Mouse (Mus musculus) MEL (cell line): ENCODE measurements at regions not wholly inside any gene's neighbourhood (a gene's known extent, or its start where the extent isn't known, plus 50 kb on each side); places are given as distances from the start of the nearest gene placed in this dataset.

ENCODE experiments used
- DNase-seq: peaks from one replicate; pipeline ENCODE4 v3.0.0; 2011; ENCODE audit warnings: low read depth, low spot score
- H3K27ac ChIP-seq: 2 replicates; pipeline ENCODE4 v1.5.1; 2012; ENCODE audit warnings: low read depth, mild to moderate bottlenecking, control low read depth, low read length, moderate library complexity; ENCODE audit not compliant: control insufficient read depth
- H3K27me3 ChIP-seq, 2 experiments: fragments of 150-350 bp in 1 of 2; sonication (generic) in 1 of 2; 2 replicates each; pipeline ENCODE4 v1.6.1; 2012; ENCODE audit warnings: low read length in 2 of 2, mild to moderate bottlenecking in 2 of 2, improper control_type of control experiment in 1 of 2, moderate library complexity in 1 of 2; ENCODE audit not compliant: insufficient read depth in 2 of 2, control insufficient read depth in 1 of 2
- H3K36me3 ChIP-seq, 2 experiments: 2 replicates each; pipeline ENCODE4 v1.6.1; 2012 to 2014; ENCODE audit warnings: low read length in 2 of 2, improper control_type of control experiment in 1 of 2, inconsistent platforms in 1 of 2, mild to moderate bottlenecking in 1 of 2; ENCODE audit not compliant: insufficient read depth in 2 of 2, control insufficient read depth in 1 of 2
- H3K4me1 ChIP-seq, 2 experiments: fragments of 150-350 bp in 1 of 2; sonication (generic) in 1 of 2; 2 replicates each; pipeline ENCODE4 v1.6.1; 2012; ENCODE audit warnings: low read length in 2 of 2, improper control_type of control experiment in 1 of 2, mild to moderate bottlenecking in 1 of 2; ENCODE audit not compliant: insufficient read depth in 2 of 2, control insufficient read depth in 1 of 2
- H3K4me3 ChIP-seq, 2 experiments: fragments of 150-350 bp in 1 of 2; sonication (generic) in 1 of 2; 2 replicates each; pipeline ENCODE4 v1.5.1; 2012; ENCODE audit warnings: low read depth in 2 of 2, low read length in 2 of 2, mild to moderate bottlenecking in 2 of 2, moderate library complexity in 2 of 2, control low read depth in 1 of 2, improper control_type of control experiment in 1 of 2; ENCODE audit not compliant: control insufficient read depth in 1 of 2, insufficient read depth in 1 of 2
- H3K79me2 ChIP-seq: 2 replicates; pipeline ENCODE4 v1.6.1; 2012; ENCODE audit warnings: mild to moderate bottlenecking, low read length, moderate library complexity; ENCODE audit not compliant: control insufficient read depth, poor library complexity, insufficient read depth
- H3K9ac ChIP-seq: 2 replicates; pipeline ENCODE4 v1.6.1; 2012; ENCODE audit warnings: low read depth, mild to moderate bottlenecking, control low read depth, low read length, moderate library complexity; ENCODE audit not compliant: control insufficient read depth, poor library complexity, severe bottlenecking
- H3K9me3 ChIP-seq: fragments of 150-350 bp; sonication (generic); replicated peaks from 2 replicates; pipeline ENCODE4 v1.6.1; 2012; ENCODE audit warnings: mild to moderate bottlenecking, low read length, improper control_type of control experiment, moderate library complexity; ENCODE audit not compliant: insufficient read depth
- BHLHE40 ChIP-seq: IDR thresholded peaks from 2 replicates; pipeline ENCODE4 v1.6.1; 2012; ENCODE audit warnings: low read depth, mild to moderate bottlenecking, inconsistent platforms, low read length, improper control_type of control experiment, borderline replicate concordance
- CHD2 ChIP-seq: IDR thresholded peaks from 2 replicates; pipeline ENCODE4 v1.6.1; 2011; ENCODE audit warnings: low read length, improper control_type of control experiment
- CTCF ChIP-seq, 3 experiments: IDR thresholded peaks in 2 of 3; conservative IDR thresholded peaks in 1 of 3; 2 replicates each; pipeline ENCODE4 v1.5.1; 2011 to 2012; ENCODE audit warnings: low read length in 3 of 3, low read depth in 2 of 3, mild to moderate bottlenecking in 2 of 3, improper control_type of control experiment in 1 of 3, inconsistent platforms in 1 of 3, mixed read lengths in 1 of 3, moderate library complexity in 1 of 3; ENCODE audit not compliant: control insufficient read depth in 1 of 3, insufficient read depth in 1 of 3, poor library complexity in 1 of 3, severe bottlenecking in 1 of 3
- E2F4 ChIP-seq: IDR thresholded peaks from 2 replicates; pipeline ENCODE4 v1.6.1; 2011; ENCODE audit warnings: low read depth, low read length, improper control_type of control experiment, borderline replicate concordance
- ELF1 ChIP-seq: IDR thresholded peaks from 2 replicates; pipeline ENCODE4 v1.6.1; 2014; ENCODE audit warnings: low read depth, mild to moderate bottlenecking, inconsistent platforms, low read length, improper control_type of control experiment, moderate library complexity
- EP300 ChIP-seq, 2 experiments: IDR thresholded peaks; 2 replicates each; pipeline ENCODE4 v1.6.1; 2011; ENCODE audit warnings: improper control_type of control experiment in 2 of 2, low read length in 2 of 2, low read depth in 1 of 2, mild to moderate bottlenecking in 1 of 2
- HCFC1 ChIP-seq: IDR thresholded peaks from 2 replicates; pipeline ENCODE4 v1.6.1; 2012; ENCODE audit warnings: low read depth, mild to moderate bottlenecking, inconsistent platforms, low read length, improper control_type of control experiment, moderate library complexity
- JUND ChIP-seq: IDR thresholded peaks from 2 replicates; pipeline ENCODE4 v1.6.1; 2011; ENCODE audit warnings: low read depth, mild to moderate bottlenecking, improper control_type of control experiment, low read length
- KAT2A ChIP-seq: conservative IDR thresholded peaks from 2 replicates; pipeline ENCODE4 v1.6.1; 2012; ENCODE audit warnings: low read depth, low read length, improper control_type of control experiment, inconsistent platforms
- MAFK ChIP-seq: IDR thresholded peaks from 2 replicates; pipeline ENCODE4 v1.6.1; 2011; ENCODE audit warnings: low read depth, mild to moderate bottlenecking, low read length, improper control_type of control experiment, borderline replicate concordance
- MAX ChIP-seq: IDR thresholded peaks from 2 replicates; pipeline ENCODE4 v1.6.1; 2011; ENCODE audit warnings: low read length, improper control_type of control experiment
- MAZ ChIP-seq: IDR thresholded peaks from 2 replicates; pipeline ENCODE4 v1.6.1; 2012; ENCODE audit warnings: low read depth, mild to moderate bottlenecking, inconsistent platforms, low read length, improper control_type of control experiment
- MEF2A ChIP-seq: IDR thresholded peaks from 2 replicates; pipeline ENCODE4 v1.6.1; 2014; ENCODE audit warnings: low read depth, mild to moderate bottlenecking, inconsistent platforms, low read length, improper control_type of control experiment; ENCODE audit not compliant: poor library complexity, insufficient replicate concordance, severe bottlenecking; ENCODE audit errors: extremely low read depth
- MXI1 ChIP-seq: IDR thresholded peaks from 2 replicates; pipeline ENCODE4 v1.6.1; 2011; ENCODE audit warnings: mild to moderate bottlenecking, low read depth, low read length, improper control_type of control experiment
- MYB ChIP-seq: IDR thresholded peaks from 2 replicates; pipeline ENCODE4 v1.6.1; 2011; ENCODE audit warnings: mild to moderate bottlenecking, low read depth, low read length, improper control_type of control experiment
- MYC ChIP-seq: IDR thresholded peaks from 2 replicates; pipeline ENCODE4 v1.6.1; 2011; ENCODE audit warnings: low read depth, mild to moderate bottlenecking, low read length, improper control_type of control experiment, moderate library complexity
- NELFE ChIP-seq: IDR thresholded peaks from 2 replicates; pipeline ENCODE4 v1.6.1; 2011; ENCODE audit warnings: low read depth, low read length, improper control_type of control experiment
- POLR2A ChIP-seq, 2 experiments: IDR thresholded peaks; 2 replicates each; pipeline ENCODE4 v1.6.1; 2011 to 2012; ENCODE audit warnings: low read length in 2 of 2, mild to moderate bottlenecking in 2 of 2, control low read depth in 1 of 2, improper control_type of control experiment in 1 of 2, low read depth in 1 of 2, moderate library complexity in 1 of 2; ENCODE audit not compliant: control insufficient read depth in 1 of 2, insufficient read depth in 1 of 2, poor library complexity in 1 of 2
- POLR2AphosphoS2 ChIP-seq: IDR thresholded peaks from 2 replicates; pipeline ENCODE4 v1.6.1; 2011; ENCODE audit warnings: low read length, improper control_type of control experiment
- POLR2AphosphoS5 ChIP-seq: IDR thresholded peaks from 2 replicates; pipeline ENCODE4 v1.6.1; 2012; ENCODE audit warnings: low read depth, borderline replicate concordance, mild to moderate bottlenecking, inconsistent platforms, low read length, moderate library complexity, mixed read lengths
- RAD21 ChIP-seq: IDR thresholded peaks from 2 replicates; pipeline ENCODE4 v1.6.1; 2011; ENCODE audit warnings: mild to moderate bottlenecking, low read depth, low read length, improper control_type of control experiment
- RCOR1 ChIP-seq: IDR thresholded peaks from 2 replicates; pipeline ENCODE4 v1.6.1; 2012; ENCODE audit warnings: low read depth, mild to moderate bottlenecking, inconsistent platforms, low read length, improper control_type of control experiment
- SIN3A ChIP-seq: IDR thresholded peaks from 2 replicates; pipeline ENCODE4 v1.6.1; 2012; ENCODE audit warnings: low read length, improper control_type of control experiment, inconsistent platforms
- SMC3 ChIP-seq: IDR thresholded peaks from 2 replicates; pipeline ENCODE4 v1.6.1; 2011; ENCODE audit warnings: low read depth, low read length, improper control_type of control experiment
- TAL1 ChIP-seq: IDR thresholded peaks from 2 replicates; pipeline ENCODE4 v1.6.1; 2012; ENCODE audit warnings: mild to moderate bottlenecking, inconsistent platforms, low read length, moderate library complexity, mixed read lengths
- TBP ChIP-seq: IDR thresholded peaks from 2 replicates; pipeline ENCODE4 v1.8.0; 2011; ENCODE audit warnings: low read depth, low read length, improper control_type of control experiment
- TCF12 ChIP-seq: IDR thresholded peaks from 2 replicates; pipeline ENCODE4 v1.6.1; 2014; ENCODE audit warnings: low read depth, mild to moderate bottlenecking, inconsistent platforms, low read length, improper control_type of control experiment, moderate library complexity
- USF1 ChIP-seq: IDR thresholded peaks from 2 replicates; pipeline ENCODE4 v1.6.1; 2014; ENCODE audit warnings: low read depth, mild to moderate bottlenecking, inconsistent platforms, low read length, improper control_type of control experiment, moderate library complexity
- ZC3H11A ChIP-seq: IDR thresholded peaks from 2 replicates; pipeline ENCODE4 v1.6.1; 2012; ENCODE audit warnings: low read depth, mild to moderate bottlenecking, inconsistent platforms, low read length, improper control_type of control experiment
- ZKSCAN1 ChIP-seq: IDR thresholded peaks from 2 replicates; pipeline ENCODE4 v1.6.1; 2012; ENCODE audit warnings: low read depth, mild to moderate bottlenecking, inconsistent platforms, low read length, improper control_type of control experiment, moderate library complexity
- ZMIZ1 ChIP-seq: IDR thresholded peaks from 2 replicates; pipeline ENCODE4 v1.6.1; 2012; ENCODE audit warnings: low read depth, mild to moderate bottlenecking, inconsistent platforms, low read length, improper control_type of control experiment, moderate library complexity
- ZNF384 ChIP-seq: IDR thresholded peaks from 2 replicates; pipeline ENCODE4 v1.6.1; 2012; ENCODE audit warnings: low read depth, mild to moderate bottlenecking, inconsistent platforms, low read length, improper control_type of control experiment

GRCm38 (mm10) chr16:54080518-54080917, 1217.3 kb downstream of the Zpld1 start:
- Histone ChIP-seq H3K9ac (no peak overlapping the region), H3K27ac (no peak overlapping the region), H3K27me3 (no peaks in the 10 kb centered on the region), H3K79me2 (no peaks in the 10 kb centered on the region), H3K9me3 (no peaks in the 10 kb centered on the region), H3K36me3 (no peaks in the 10 kb centered on the region), H3K4me1 (no peaks in the 10 kb centered on the region), H3K4me3 (no peak overlapping the region)
- TF ChIP-seq USF1 (no peak), ELF1 (no peak), SIN3A (no peak), KAT2A (no peak), TBP (no peak), MAZ (no peak), CTCF (IDR thresholded peaks at IDR 0.05 in 2 of 3, conservative IDR thresholded peaks at IDR 0.05 in 1 of 3; ENCODE audit: control insufficient read depth in 1 of 3, insufficient read depth in 1 of 3, low read depth in 2 of 3, low read length in 3 of 3, poor library complexity in 1 of 3, severe bottlenecking in 1 of 3) (no peak), JUND (no peak), EP300 (IDR thresholded peaks at IDR 0.05; ENCODE audit: low read depth in 1 of 2, low read length in 2 of 2) (no peak), MYB (no peak), SMC3 (no peak), MAX (no peak), POLR2A (IDR thresholded peaks at IDR 0.05; ENCODE audit: control insufficient read depth in 1 of 2, insufficient read depth in 1 of 2, low read depth in 1 of 2, low read length in 2 of 2, poor library complexity in 1 of 2) (no peak), MYC (no peak)
- DNase-seq = no peak

GRCm38 (mm10) chr16:54047836-54048235, 1250.0 kb downstream of the Zpld1 start:
- Histone ChIP-seq H3K9me3 (no peaks in the 10 kb centered on the region), H3K79me2 (no peaks in the 10 kb centered on the region), H3K36me3 (no peaks in the 10 kb centered on the region; a peak in 1 of 4 replicates), H3K9ac (no peak overlapping the region), H3K4me3 (no peak overlapping the region), H3K4me1 (peaks cover 4 to 13% of the 10 kb centered on the region in 2 experiments; a peak in 3 of 4 replicates), H3K27ac (no peak overlapping the region), H3K27me3 (no peaks in the 10 kb centered on the region)
- DNase-seq = peak; percentile 13
- TF ChIP-seq HCFC1 (no peak), EP300 (IDR thresholded peaks at IDR 0.05; ENCODE audit: low read depth in 1 of 2, low read length in 2 of 2) (peak; percentile 46 to 72; a peak in 3 of 4 replicates), ZC3H11A (no peak), BHLHE40 (no peak), MEF2A (peak; percentile 31; the same call in 1 of the 2 replicates), JUND (no peak), SMC3 (no peak), MXI1 (no peak), TCF12 (peak; percentile 81; the same call in 1 of the 2 replicates), RCOR1 (no peak), ZKSCAN1 (no peak), ELF1 (no peak), RAD21 (no peak), POLR2AphosphoS5 (no peak), CHD2 (no peak), KAT2A (no peak), TAL1 (no peak), MAX (no peak), POLR2AphosphoS2 (no peak), ZNF384 (no peak), SIN3A (no peak), MAFK (no peak), E2F4 (no peak), MAZ (no peak), ZMIZ1 (no peak), MYC (no peak), NELFE (no peak)
